Mouse (Mus musculus) erythroid progenitor cell, adult 5-6 weeks (primary cell): Measurements from ENCODE around the gene Calhm4. TPM values are rescaled to one million over a fixed set of nuclear protein-coding genes. Genes with fewer than 3 reads are reported as not detected.
A peak's percentile ranks its signal among the peaks of the same experiment; 100 is the strongest.

ENCODE experiments used
- ATAC-seq: replicated peaks from 2 replicates; pipeline ENCODE4 v1.8.0; 2016; ENCODE audit warnings: moderate number of reproducible peaks, mild to moderate bottlenecking, moderate TSS enrichment, inconsistent platforms; ENCODE audit not compliant: poor library complexity, low FRiP score, severe bottlenecking
- total RNA-seq, 2 experiments: library from RNA; stranded (forward) in 1 of 2; stranded (reverse) in 1 of 2; fragments of 150-400 nt in 1 of 2; fragments of 186-747, 209-891 nt in 1 of 2; gene quantifications; 2 replicates each; pipeline versions ENCODE4 v1.2.3 to v1.2.4; 2015 to 2017; ENCODE audit warnings: low replicate concordance in 2 of 2

The Calhm4 gene
- total RNA-seq (2015; ENCODE audit: low replicate concordance) (not detected in 2 replicates), total RNA-seq (2017; ENCODE audit: low replicate concordance) (not detected in 2 replicates)

DNA sequence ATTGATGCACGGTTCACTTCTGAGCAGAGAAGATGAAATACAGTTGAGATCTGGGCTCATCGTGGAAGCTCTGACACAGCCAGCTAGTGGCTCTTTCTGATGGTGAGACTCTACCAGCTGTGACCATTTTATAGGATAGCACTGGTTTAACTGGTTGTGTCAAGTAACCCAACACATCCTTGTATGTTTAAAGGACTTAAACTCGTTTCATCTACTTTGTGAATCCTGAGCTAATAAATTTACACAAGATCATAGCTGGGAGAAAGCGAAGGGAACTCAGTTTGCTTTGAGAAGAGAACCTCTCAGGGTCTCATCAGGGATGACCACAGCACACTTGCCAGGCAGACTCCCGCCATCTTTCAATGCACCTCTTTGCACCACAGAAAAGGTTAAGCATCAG is at the start of gene Calhm4:
Gene Calhm4 (minus strand): TSS at position 101 of the 400 bp plus-strand sequence.
- no peak for ATAC-seq

DNA sequence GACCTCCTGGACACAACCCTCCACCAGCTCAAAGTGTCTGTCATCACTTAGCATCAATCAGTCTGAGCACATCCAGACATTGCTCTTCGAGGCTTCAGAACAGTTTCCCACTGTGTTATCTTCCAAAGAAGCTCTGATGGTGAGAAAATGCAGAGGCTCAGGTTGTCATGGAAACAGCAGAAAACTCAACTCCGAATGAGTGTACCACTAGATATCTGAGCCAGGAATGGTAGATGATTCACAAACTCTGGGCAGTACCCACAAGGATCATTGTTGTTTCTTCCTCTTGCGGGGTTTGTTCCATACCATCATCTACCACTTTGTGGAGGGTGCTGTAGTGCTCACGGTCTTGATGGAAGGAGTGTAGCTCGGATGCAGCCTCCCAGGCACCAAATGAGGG is 47.8 kb upstream of the Calhm4 start:
- ATAC-seq: no peak

DNA sequence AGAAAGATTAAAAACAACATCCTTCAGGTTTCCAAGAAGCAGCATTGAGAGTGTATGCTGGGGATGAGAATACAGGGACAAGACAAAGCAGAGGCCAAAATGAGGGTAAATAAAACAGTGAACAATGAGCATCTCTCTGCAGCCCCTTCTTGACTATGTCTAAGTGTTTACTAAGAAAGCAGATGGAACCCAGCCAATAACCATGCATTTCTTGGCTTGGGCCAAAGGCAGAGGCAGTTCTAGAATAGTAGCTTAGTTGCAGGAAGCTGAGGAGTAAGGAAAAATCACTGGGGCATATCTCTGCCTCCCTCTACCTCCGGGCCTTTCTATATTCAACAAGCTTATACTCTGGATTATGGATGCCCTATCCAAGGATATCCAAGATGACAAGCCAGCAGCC is 46.4 kb upstream of the Calhm4 start:
- no peak for ATAC-seq

DNA sequence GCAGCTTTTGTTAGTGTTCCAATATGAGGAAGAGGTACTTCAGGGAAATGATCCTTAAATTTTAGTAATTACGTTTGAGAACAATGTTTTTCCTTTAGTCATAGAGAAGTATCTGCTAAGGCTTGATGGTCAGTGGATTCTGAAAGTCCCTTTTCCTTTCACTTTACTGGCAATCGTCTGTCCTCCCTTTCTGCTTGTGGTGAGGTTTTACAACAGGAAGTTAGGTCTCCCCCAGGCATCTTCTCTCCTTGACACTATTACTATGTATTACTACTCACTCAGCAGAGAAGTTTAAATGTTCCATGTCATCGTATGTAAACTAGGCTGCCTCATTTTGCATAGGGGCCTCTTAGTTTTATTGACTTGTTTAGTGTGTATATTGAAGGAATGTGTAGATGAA is 45.4 kb upstream of the Calhm4 start:
- ATAC-seq: no peak

DNA sequence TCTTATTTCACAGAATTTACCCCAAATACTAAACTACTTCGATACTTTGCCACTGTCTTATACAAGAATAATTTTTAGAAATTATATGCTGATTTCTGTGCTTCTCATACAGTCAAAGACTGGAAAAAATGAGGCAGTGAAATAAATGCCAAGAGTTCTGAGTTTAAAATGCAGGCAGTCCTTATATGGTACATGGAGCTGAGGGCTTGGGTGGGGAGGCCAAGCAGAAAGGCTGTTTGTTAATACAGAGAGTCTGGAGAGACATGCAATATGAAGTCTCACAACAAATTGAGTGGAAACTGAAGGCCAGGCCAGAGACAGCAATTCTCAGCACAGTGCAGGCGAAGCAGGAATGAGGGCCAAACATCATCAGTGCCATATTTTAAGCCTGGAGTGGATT is 44.4 kb upstream of the Calhm4 start:
- no peak for ATAC-seq

DNA sequence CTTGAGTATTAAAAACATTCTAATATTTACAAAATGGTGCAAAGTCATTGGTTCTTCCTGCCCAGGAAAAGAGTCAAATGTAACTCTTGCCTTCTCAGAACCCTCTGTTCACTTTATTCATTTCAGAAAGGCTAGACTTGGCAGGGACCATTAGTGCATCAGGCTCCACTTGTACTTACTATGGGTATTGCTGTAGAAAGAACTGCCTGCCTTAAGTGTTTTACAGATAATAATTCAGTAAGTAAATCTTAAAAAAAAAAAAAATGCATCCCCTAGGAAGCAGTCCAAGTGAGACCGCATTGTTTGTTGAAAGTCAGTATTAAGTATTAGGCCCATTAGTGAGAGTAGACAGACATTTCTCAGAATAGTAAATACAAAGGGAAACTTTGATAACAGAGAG is 42.4 kb upstream of the Calhm4 start:
- ATAC-seq: no peak

DNA sequence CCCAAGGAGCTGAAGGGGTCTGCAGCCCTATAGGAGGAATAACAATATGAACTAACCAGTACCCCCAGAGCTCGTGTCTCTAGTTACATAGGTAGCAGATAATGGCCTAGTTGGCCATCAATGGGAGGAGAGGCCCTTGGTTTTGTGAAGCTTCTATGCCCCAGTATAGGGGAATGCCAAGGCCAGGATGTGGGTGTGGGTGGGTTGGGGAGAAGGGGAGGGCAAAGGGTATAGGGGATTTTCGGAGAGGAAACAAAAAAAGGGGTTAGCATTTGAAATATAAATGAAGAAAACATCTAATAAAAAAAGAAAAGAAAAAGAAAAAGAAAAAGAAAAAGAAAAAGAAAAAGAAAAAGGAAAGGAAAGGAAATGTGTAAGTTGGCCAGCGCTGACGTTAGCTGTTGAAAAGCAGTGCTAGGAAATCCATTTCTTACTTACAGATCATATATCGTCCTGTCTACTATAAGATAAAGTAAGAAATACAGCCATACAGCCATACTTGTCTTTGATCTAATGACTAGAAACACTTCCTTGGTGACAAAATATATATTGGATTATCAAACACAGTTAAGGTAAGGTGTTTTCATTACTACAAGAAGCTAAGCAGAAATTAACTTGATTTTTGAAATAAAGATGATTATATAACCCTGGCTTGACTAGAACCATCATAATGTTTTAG is 30.6 kb upstream of the Calhm4 start:
- no peak for ATAC-seq

DNA sequence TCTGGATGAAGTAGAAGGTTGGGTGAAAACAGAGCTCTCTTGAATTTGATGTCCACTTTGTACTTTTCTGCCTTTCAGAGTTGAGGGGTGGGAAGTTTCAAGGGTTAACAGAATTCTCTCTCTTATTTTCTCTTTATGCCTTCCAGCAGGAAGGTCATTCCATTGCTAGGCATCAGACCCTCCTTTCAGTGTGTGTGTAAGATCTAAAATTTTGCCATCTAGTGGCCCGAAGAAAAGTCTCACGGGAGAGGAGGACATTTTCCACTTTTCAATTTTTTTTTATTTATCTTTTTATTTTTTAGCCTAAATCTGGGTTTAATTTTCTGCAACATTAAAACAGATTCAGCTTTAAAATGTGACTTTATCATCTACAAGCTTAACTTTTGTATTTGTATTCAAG is 27.5 kb upstream of the Calhm4 start:
- no peak for ATAC-seq

DNA sequence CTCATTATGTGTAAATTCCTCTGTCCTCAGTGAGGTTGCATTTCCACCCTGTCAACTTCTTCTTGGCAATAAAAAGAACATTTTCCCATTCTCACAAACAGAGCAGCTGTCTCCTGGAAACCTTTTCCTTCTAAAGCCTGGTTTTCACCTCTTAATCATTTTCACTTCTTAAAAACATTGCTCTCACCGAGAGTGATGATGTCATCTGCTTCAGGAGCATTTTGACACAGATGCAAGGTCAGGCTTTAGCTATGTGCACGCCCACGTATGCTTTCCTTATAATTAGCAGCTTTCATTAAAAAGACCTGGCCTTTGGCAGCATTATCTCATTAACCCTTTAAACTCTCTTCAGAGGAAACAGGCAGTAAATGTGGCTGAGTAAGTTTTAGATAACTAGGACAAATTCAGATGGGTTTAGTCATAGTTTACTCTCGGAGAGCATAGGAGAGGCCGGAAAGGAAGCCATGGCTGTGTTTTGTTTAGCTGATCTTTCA is 26.9 kb upstream of the Calhm4 start:
- no peak for ATAC-seq

DNA sequence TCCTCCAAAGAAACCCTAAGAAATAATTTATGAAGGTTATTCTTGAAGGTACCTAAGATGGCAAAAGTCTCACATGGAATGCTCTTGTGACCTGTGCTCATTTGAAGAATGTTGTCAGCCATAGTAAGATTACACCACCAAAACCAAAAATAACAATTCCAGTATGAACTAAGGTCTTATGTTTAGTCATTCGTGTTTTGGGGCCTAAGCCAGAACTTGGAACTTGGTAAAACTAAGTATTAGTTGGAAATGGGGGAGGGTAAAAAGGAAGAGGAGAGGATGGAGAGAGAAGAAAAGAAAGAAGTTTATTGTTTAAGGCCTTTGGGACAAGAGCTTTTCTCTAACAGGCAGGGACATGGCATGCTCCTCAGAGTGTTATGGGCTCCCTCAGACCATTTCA is 25.5 kb upstream of the Calhm4 start:
- no peak for ATAC-seq

DNA sequence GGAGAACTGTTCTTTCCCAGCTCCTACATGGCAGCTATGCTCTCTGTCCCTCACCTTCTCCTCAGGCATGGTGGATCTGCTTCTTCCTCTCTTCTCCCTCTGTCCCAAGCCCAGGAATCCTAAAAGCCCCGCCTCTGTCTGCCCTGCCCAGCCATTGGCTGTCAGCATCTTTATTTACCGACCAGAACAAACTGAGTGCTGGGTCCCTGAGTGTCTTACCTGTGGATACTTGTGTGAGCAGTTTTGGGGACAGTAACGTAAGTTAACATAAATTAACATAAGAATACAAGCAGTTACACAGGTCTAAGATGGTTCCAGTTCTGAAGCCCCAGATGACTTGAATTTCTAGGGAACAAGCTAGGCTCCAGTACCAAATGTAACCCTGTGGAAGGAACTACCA is 22.5 kb upstream of the Calhm4 start:
- ATAC-seq: no peak

DNA sequence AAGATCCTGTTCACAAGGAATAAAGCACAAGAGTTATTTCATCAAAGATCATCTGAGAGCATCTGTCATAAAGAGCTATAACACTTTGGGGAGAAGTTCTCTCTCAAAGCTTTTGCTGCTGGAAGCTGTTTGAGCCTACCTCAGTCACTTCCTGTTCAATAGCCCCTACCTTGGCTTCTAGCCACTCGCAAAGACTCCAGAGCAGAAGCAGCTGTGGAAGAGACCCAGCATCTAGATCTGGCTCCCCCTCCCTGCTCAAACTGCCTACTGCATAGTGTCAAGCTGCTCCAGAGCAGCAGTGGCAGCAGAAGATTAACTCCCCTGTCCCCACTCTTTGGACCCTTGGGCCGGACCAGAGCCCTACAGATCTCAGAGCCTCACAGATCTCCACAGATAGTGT is 9.9 kb upstream of the Calhm4 start:
- ATAC-seq: no peak

DNA sequence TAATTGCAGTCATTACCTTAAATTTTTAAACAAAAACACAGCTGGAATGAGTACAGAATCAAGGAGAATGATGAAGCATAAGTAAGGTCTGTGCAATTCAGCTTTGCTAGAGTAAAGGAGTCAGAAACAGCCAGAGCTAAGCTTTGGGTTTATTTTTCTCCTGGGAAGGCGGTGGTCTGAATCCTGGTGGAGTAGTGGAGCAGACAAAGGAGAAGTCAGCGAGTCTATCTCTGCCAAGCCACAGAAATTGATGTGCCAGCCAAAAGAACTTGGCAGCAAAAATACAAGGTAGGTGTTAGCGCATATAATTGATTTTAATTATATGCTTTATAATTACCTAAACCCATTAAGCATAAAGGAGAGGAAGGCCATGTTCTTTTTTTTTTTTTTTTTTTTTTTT is 6.7 kb downstream of the Calhm4 start, which contains the start of gene Trappc3l:
Gene Trappc3l (plus strand): TSS at position 197 of the 400 bp plus-strand sequence.
- no peak for ATAC-seq

DNA sequence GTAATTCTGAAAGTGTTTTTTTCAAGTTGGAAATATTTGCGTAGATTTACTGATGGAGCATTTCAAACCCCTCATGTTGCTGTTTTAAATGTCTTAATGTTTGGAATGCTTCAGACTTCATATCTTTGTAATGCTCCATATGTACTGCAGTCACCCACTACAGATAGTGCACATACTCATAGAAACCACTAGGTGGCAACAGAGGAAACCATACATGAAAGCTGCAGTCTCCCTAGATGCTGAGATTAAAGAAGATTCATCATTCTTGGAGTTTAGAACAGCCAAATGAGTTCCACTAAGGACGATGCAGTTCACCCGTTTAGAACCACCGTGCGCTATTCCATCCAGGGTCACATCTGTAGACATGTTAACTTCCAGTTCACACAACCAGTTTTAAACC is 7.5 kb downstream of the Calhm4 start:
- peak; percentile 81 for ATAC-seq

DNA sequence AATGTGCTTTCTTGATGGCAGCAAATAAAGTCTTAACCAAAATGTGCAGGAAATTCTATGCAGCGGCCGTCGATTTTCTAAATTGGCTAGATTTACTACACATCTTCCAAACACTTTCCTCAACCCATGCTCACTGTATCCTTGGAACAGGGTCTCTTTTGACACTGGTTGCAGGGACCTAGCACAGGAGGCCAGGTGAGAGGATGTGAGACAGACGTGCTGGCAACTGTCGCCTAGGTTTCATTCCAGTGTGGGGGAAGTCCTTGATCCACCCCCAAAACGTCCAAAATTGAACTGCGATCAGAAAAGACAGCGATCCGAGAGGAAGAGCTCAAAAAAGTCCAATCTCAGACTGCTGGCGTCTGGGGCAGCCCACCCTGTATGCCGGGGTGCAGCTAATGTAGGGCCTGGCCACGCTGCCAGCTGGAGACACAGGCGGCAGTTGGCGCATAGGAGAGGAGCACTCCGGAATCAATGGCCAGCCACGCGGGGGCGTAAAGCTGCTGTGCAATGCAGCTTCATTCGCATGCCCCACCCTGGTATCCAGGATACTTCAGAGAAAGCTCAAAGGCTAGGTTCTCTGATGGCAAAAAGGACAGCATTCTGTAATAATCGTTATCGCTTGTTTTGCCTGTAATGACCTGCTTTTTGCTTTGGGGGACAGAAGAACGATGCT is 10.3 kb downstream of the Calhm4 start:
- ATAC-seq: 0 out of 2 replicates have a peak, but pooled peaks have one; percentile 31

DNA sequence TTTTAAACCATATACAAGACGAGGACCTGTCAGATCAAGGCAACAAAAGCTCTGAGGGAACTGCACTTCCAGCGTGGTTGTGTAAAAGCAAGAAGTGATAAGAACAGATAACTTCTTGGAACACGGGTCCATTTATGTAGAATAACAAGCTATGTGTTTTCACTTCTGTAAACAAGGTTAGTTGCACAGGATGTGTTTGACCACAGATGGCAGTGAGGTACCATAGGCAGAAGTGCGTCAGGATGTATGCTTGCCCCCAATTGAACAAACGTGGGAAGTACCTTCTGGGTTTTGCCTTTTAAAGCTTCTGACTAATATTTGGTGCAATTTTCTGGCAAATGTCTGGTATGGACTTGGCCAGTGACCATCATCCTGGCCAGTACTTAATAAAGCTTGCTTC is 13.8 kb downstream of the Calhm4 start:
- ATAC-seq: no peak

DNA sequence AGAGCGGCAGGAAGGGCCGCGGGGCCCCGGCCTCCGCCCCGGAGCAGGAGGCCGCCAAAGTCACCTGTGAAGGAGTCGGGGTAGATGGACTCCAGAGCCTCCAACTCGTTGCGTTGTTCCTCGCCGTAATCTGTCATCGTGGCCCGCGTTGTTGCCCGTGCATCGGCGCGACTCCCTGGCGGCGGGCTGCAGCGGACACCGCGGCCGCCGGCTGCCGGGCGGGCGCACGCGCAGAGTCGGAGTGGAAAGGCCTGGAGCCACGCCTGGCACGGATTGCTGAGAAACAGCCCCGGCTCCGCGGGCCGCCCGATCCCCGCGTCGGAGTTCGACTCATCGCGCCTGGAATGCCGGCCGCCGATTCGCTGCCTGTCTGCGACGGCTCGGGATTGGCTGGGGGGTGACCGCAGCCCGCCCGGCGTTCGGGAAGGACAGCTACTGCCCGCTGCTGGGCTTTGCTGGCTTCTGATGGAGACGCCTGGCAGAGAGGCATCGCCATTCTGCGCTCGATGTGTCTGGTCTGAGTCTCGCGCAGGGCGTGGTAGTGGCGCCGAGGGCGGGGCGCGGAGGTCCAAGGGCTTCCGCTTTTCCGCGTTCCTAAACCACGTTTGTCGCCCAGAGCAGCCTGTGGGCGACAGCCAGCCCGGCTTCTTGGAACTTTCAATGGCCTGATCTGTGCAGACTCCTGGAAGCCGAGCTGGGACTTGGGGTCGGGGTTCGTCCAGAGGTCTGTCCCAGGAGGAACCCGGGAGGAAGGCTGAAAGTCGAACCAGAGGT is 24.6 kb downstream of the Calhm4 start, which contains the start of gene Rwdd1:
Gene Rwdd1 (minus strand): TSS at position 323 of the 774 bp plus-strand sequence.
- peak; percentile 98 for ATAC-seq

DNA sequence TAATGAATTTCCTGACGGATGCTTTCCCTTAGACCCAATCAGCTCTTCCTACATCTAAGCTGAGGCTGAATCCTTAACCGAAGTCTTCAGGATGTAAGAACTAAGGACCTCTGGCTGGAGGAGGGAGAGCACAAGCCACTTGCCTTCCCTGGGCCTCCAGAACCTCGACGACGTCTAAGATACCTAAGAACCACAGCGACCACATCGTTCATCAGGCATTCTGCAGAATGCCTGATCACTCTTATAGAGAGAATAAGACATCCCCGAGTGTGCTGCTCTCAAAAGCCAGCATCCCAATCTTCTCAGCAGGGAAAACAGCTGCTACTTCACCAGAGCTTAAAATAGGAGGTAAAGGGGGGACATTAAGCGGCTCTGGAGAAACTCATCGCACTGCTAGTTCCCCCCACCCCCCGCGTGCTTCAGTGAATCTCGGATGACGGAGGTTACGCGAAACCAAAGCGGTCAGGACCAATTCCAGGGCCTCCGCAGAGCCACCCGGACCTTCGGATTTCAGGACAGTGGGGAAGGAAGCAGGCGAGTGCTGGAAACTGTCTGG is 25.3 kb downstream of the Calhm4 start:
- ATAC-seq: peak; percentile 10

DNA sequence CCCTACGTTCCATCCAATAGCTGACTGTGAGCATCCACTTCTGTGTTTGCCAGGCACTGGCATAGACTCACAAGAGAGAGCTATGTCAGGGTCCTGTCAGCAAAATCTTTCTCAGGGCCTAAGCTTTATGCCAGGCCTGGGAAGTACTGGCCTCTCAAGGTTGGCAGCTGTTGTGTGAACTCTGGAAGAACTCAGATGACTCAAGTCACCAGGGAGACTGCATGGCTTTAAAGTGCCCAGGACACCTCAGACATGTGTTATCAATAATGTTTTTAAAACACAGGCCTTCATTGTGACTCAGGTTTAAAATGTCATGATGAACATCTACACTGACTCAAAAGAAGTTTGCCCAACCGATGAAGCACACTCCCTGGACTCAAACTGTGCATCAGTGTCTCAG is 30.9 kb downstream of the Calhm4 start:
- ATAC-seq: no peak

DNA sequence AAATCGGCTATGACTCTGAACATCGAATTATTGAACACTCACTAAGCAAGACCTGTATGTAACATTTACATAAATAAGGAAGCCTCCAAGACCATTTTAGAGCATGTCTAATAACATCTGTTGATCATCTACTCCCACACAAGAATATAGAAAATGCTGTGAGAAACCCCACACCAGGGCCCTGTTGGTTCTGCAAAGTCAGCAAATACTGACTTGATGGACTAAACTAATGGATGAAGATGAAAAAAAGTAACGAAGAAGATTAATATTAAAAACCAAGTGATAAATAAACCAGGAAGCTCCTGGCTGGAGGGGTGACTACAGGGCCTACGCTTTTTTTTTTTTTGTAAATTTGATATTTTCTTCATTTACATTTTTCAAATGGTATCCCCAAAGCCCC is 31.5 kb downstream of the Calhm4 start:
- ATAC-seq: no peak
